Mouse (Mus musculus) heart, adult 2 months (tissue): ENCODE data around the gene Gm14137.

Experiments
- CTCF ChIP-seq: fragments of 200-600 bp; IDR thresholded peaks from 2 replicates; pipeline ENCODE4 v1.8.1; 2022; ENCODE audit warnings: antibody characterized with exemption, mild to moderate bottlenecking, moderate library complexity
- POLR2A ChIP-seq: fragments of 200-500 bp; IDR thresholded peaks from 2 replicates; pipeline ENCODE4 v1.6.1; 2011; ENCODE audit warnings: mild to moderate bottlenecking, low read depth, low read length, control low read depth; ENCODE audit not compliant: insufficient read depth

- TF ChIP-seq CTCF (peak; percentile 56), POLR2A (no peak)
Observed at GRCm38 (mm10) chr2:119166901-119167865, 7.1 kb upstream of the Gm14137 start, which contains the start of gene Gchfr.
